Mouse (Mus musculus): ENCODE measurements around the gene Foxp1. TPM values are rescaled to one million over a fixed set of nuclear protein-coding genes. Genes with fewer than 3 reads are reported as not detected.

The Foxp1 gene
- polyA plus RNA-seq, 1 experiment from 2014 or later, result 70.4 TPM

DNA sequence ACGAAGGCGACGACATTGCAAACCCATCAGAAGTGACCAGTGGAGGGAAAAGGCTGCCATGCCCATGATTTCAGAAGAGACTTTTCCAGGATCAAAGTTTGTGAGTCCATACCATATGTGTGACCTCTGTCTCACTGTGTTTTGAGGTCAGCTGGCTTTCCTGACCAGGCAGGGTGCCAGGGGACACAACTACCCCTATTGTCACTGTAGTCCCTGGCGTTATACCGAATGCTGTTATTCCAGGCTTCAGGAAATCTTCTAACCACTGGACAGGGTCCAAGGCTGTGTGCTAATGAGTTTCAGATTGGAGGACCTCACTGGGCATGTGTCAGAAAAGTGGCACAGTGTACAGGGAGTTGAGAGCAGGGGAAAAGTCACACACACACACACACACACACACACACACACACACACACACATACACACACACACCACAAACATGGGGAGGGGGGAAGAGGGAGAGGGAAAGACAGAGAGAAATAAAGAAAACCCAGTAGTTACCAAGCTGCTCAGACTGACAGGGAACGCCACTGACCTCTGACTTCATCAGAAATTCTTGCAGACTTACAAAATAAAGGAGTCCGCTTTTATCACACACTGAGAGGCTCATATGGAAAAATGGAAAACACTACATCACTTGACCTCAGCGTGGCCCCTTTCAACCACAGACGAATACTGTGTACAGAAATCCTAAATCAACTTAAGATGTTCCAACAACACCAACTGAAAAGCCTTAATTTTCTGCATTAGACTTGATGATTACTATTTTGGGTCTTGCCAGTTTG is 456.8 kb downstream of the Foxp1 start:
- ATAC-seq, result no peak
- no peak overlapping the region for H3K4me2 ChIP-seq (replicated peaks)
- WGBS, result 62% methylated on average over 9 of the region's 9 CpGs
- H3K9me3 ChIP-seq, result no peaks in the 10 kb centered on the region
- H3K4me3 ChIP-seq (replicated peaks), result no peak overlapping the region
- no peaks in the 10 kb centered on the region for H3K36me3 ChIP-seq
- H3K9ac ChIP-seq (replicated peaks), result no peak overlapping the region
- H3K27ac ChIP-seq, result no peak overlapping the region
- no peaks in the 10 kb centered on the region for H3K27me3 ChIP-seq
- H3K4me1 ChIP-seq (replicated peaks), result 0 out of 2 replicates have a peak, but pooled peaks cover 3% of the 10 kb centered on the region

DNA sequence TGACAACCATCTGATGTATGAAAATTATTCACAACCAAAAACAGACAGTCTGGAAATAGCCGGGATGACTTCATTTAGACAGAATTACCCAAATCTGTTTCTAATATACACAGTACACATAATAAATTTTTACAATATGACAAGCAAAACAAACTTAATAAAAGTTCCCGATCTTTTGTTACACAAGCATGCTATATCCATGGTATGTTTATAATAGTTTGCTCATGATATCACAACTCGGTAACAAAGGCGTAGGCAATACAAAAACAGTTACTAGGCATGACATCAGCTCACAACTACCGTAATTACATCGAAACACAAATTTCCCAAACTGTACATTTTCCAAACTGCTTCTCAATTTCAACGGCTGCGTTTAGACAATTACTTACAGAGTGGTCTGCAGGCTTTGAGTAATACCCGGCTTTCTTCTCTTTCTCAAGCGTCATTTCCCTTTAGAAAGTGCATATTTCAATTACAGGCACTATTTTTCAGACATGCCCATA is 458.5 kb downstream of the Foxp1 start:
- H3K4me1 ChIP-seq (replicated peaks), result 0 out of 2 replicates have a peak, but pooled peaks cover 3% of the 10 kb centered on the region
- H3K4me3 ChIP-seq (replicated peaks), result no peak overlapping the region
- no peaks in the 10 kb centered on the region for H3K36me3 ChIP-seq
- H3K27ac ChIP-seq, result no peak overlapping the region
- no peaks in the 10 kb centered on the region for H3K27me3 ChIP-seq
- H3K9ac ChIP-seq (replicated peaks), result no peak overlapping the region
- H3K4me2 ChIP-seq (replicated peaks), result no peak overlapping the region
- no peak for ATAC-seq
- H3K9me3 ChIP-seq, result no peaks in the 10 kb centered on the region
- WGBS, result 92% methylated on average over 10 of the region's 10 CpGs

DNA sequence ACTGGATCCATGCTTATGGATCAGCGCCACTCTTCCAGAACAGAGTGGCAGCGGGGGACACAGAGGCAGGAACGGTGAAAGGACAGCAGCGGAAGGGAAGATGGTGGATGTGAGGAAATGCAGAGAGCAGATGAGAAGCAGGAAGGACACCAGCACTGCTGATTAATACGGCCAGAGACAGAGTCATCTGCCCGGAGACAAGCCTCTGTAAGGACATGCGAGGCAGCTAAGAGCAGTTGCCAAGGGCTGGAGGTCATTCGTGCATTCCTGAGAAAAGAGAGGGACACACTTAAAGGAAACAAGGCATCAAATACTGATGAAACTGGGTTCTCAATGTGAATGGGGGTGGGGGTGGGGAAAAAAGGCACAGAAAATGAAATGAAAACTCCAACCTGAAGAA is 459.6 kb downstream of the Foxp1 start:
- 89% methylated on average over 8 of the region's 8 CpGs for WGBS
- H3K4me2 ChIP-seq (replicated peaks), result no peak overlapping the region
- H3K27me3 ChIP-seq, result no peaks in the 10 kb centered on the region
- no peak overlapping the region for H3K27ac ChIP-seq
- ATAC-seq, result no peak
- H3K9me3 ChIP-seq, result no peaks in the 10 kb centered on the region
- no peak overlapping the region for H3K4me3 ChIP-seq (replicated peaks)
- no peak overlapping the region for H3K9ac ChIP-seq (replicated peaks)
- 0 out of 2 replicates have a peak, but pooled peaks cover 3% of the 10 kb centered on the region for H3K4me1 ChIP-seq (replicated peaks)
- no peaks in the 10 kb centered on the region for H3K36me3 ChIP-seq

DNA sequence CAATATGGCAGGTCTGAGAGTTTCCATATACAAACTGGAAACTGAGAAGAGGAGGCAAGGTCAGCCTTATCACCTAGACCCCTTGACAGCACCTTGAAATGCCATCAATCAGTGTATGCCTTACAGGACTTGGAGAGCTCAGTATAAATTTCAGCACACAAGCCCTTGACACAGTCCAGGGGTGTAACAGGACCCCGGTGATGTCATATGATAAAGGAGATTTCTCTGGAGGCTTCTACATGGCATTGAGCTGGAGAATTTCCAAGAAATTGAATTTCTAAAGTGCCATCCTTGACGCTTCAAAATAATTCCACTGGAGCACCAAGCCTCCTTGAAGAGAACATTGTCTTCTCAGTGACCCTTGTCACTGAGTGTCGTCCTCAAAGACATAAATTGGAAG is 463.8 kb downstream of the Foxp1 start:
- H3K4me2 ChIP-seq (replicated peaks), result no peak overlapping the region
- WGBS, result 84% methylated on average over 3 of the region's 3 CpGs
- no peaks in the 10 kb centered on the region for H3K9me3 ChIP-seq
- no peaks in the 10 kb centered on the region for H3K4me1 ChIP-seq (replicated peaks)
- H3K9ac ChIP-seq (replicated peaks), result no peak overlapping the region
- no peak for ATAC-seq
- no peaks in the 10 kb centered on the region for H3K36me3 ChIP-seq
- H3K4me3 ChIP-seq (replicated peaks), result no peak overlapping the region
- no peaks in the 10 kb centered on the region for H3K27me3 ChIP-seq
- no peak overlapping the region for H3K27ac ChIP-seq

DNA sequence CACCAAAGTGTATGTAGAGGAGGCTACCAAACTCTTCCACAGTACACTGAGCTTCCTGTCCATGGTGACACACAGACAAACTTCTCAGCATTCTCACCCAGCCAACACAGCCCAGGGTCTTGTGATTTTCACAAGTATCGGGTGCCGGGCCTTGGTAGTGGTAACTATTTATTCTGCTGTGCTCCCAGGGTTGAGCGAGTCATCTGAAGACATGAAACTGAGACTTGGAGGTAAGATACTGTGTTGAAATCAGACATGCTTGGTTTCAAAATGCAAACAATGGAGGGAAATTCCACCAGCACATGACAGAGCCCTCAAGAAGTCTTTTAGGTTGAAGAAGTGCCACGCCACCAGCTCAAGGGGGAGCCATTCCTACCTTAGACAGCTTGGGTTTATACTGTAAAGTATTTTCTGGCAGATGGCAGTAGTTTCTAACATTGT is 465.4 kb downstream of the Foxp1 start:
- Histone ChIP-seq H3K9me3 (no peaks in the 10 kb centered on the region), H3K9ac (replicated peaks) (no peak overlapping the region), H3K27ac (no peak overlapping the region), H3K4me1 (replicated peaks) (no peaks in the 10 kb centered on the region), H3K36me3 (no peaks in the 10 kb centered on the region), H3K4me2 (replicated peaks) (no peak overlapping the region), H3K4me3 (replicated peaks) (no peak overlapping the region), H3K27me3 (no peaks in the 10 kb centered on the region)
- 96% methylated on average over 4 of the region's 4 CpGs for WGBS
- ATAC-seq, result no peak

GRCm38 (mm10) chr6:99056379-99056778 is 466.1 kb downstream of the Foxp1 start:
- WGBS, result 66% methylated on average over 2 of the region's 2 CpGs

DNA sequence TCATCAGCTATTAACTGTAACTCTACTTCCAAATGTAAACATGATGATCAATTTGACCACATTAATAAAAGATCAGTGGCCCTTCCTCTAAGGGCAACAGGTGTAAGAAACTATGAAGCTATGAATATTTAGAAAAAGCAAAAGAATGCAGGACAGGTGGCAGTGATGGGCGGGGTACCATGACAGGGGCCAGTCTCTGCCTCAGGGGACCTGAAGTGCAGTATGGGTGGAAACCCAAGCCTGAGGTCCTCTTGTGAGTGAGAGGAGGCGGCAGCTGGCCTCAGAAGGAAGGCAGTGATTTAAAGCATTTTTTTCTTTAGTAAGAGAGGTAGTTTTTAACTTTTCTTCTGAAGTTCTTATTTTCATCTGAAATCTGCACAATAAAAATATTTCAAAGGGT is 468.5 kb downstream of the Foxp1 start:
- no peak overlapping the region for H3K9ac ChIP-seq (replicated peaks)
- no peak overlapping the region for H3K27ac ChIP-seq
- no peaks in the 10 kb centered on the region for H3K9me3 ChIP-seq
- H3K4me2 ChIP-seq (replicated peaks), result no peak overlapping the region
- no peak overlapping the region for H3K4me3 ChIP-seq (replicated peaks)
- H3K4me1 ChIP-seq (replicated peaks), result no peaks in the 10 kb centered on the region
- H3K36me3 ChIP-seq, result no peaks in the 10 kb centered on the region
- no peak for ATAC-seq
- 85% methylated on average over 2 of the region's 2 CpGs for WGBS
- H3K27me3 ChIP-seq, result no peaks in the 10 kb centered on the region

More at GRCm38 (mm10) chr6:99056379-99056778, 466.1 kb downstream of the Foxp1 start:
- Histone ChIP-seq H3K9me3 (no peaks in the 10 kb centered on the region), H3K4me2 (replicated peaks) (no peak overlapping the region), H3K9ac (replicated peaks) (no peak overlapping the region), H3K36me3 (no peaks in the 10 kb centered on the region), H3K4me3 (replicated peaks) (no peak overlapping the region), H3K4me1 (replicated peaks) (no peaks in the 10 kb centered on the region), H3K27me3 (no peaks in the 10 kb centered on the region), H3K27ac (no peak overlapping the region)
- ATAC-seq, result no peak

DNA sequence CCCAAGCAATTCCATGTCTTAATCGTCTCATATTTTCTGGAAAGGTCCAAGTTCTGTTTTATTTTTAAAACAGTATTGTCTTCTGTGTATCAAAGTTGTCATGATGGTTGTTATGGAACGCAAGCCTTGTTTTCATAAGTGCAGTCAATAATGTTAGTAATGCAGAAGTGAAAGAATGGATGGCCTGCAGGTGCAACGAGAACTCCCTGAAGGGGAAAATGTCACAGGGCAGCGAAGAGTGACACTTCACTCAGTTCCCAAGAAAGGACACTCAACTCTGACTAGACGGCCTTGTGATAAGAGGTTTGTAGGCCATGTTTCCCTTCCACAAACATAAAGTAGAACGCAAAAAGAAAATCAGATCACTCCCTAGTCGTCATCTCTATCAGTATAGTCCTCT is 469.4 kb downstream of the Foxp1 start:
- ATAC-seq, result no peak
- no peaks in the 10 kb centered on the region for H3K4me1 ChIP-seq (replicated peaks)
- no peak overlapping the region for H3K9ac ChIP-seq (replicated peaks)
- WGBS, result 84% methylated on average over 7 of the region's 7 CpGs
- H3K27me3 ChIP-seq, result no peaks in the 10 kb centered on the region
- H3K4me3 ChIP-seq (replicated peaks), result no peak overlapping the region
- H3K27ac ChIP-seq, result no peak overlapping the region
- no peaks in the 10 kb centered on the region for H3K36me3 ChIP-seq
- H3K4me2 ChIP-seq (replicated peaks), result no peak overlapping the region
- no peaks in the 10 kb centered on the region for H3K9me3 ChIP-seq

GRCm38 (mm10) chr6:99051724-99052123 is 470.8 kb downstream of the Foxp1 start:
- no peak overlapping the region for H3K4me2 ChIP-seq (replicated peaks)
- ATAC-seq, result no peak
- no peaks in the 10 kb centered on the region for H3K36me3 ChIP-seq
- H3K4me3 ChIP-seq (replicated peaks), result no peak overlapping the region
- H3K27ac ChIP-seq, result no peak overlapping the region
- H3K4me1 ChIP-seq (replicated peaks), result no peaks in the 10 kb centered on the region
- no peak overlapping the region for H3K9ac ChIP-seq (replicated peaks)
- H3K27me3 ChIP-seq, result no peaks in the 10 kb centered on the region
- H3K9me3 ChIP-seq, result no peaks in the 10 kb centered on the region

- no peaks in the 10 kb centered on the region for H3K27me3 ChIP-seq
- no peak overlapping the region for H3K4me2 ChIP-seq (replicated peaks)
- H3K9ac ChIP-seq (replicated peaks), result no peak overlapping the region
- H3K9me3 ChIP-seq, result no peaks in the 10 kb centered on the region
- H3K4me3 ChIP-seq (replicated peaks), result no peak overlapping the region
- no peak overlapping the region for H3K27ac ChIP-seq
- no peaks in the 10 kb centered on the region for H3K4me1 ChIP-seq (replicated peaks)
- 92% methylated on average over 3 of the region's 3 CpGs for WGBS
- H3K36me3 ChIP-seq, result no peaks in the 10 kb centered on the region
- ATAC-seq, result no peak
These were observed 472.1 kb downstream of the Foxp1 start for GRCm38 (mm10) chr6:99050288-99051006.

DNA sequence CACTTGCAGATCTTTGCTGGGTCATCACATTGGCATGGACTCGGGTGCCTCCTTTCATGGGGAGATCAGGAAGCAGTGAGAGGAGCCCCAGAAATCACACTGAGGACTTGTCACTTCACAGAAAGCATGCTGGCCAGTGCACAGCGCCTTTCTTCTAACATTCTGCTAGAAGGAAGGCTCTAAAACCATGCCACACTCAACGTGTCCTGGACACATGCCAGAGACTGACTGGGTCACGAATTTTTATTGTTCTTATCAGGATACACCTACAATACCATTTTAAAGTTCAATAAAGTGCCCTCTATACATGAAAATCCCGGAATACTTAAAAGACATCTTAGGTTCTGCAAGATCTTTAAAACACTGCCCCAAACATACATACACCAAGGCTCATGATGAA is 475.2 kb downstream of the Foxp1 start:
- Histone ChIP-seq H3K4me2 (replicated peaks) (no peak overlapping the region), H3K9ac (replicated peaks) (no peak overlapping the region), H3K27ac (no peak overlapping the region), H3K27me3 (no peaks in the 10 kb centered on the region), H3K4me3 (replicated peaks) (no peak overlapping the region), H3K4me1 (replicated peaks) (peaks cover 13% of the 10 kb centered on the region), H3K9me3 (no peaks in the 10 kb centered on the region), H3K36me3 (no peaks in the 10 kb centered on the region)
- ATAC-seq, result no peak
- WGBS, result 84% methylated on average over 5 of the region's 5 CpGs
